Mouse (Mus musculus): ENCODE measurements at regions not wholly inside any gene's neighbourhood (a gene's known extent, or its start where the extent isn't known, plus 50 kb on each side); places are given as distances from the start of the nearest gene placed in this dataset.

DNA sequence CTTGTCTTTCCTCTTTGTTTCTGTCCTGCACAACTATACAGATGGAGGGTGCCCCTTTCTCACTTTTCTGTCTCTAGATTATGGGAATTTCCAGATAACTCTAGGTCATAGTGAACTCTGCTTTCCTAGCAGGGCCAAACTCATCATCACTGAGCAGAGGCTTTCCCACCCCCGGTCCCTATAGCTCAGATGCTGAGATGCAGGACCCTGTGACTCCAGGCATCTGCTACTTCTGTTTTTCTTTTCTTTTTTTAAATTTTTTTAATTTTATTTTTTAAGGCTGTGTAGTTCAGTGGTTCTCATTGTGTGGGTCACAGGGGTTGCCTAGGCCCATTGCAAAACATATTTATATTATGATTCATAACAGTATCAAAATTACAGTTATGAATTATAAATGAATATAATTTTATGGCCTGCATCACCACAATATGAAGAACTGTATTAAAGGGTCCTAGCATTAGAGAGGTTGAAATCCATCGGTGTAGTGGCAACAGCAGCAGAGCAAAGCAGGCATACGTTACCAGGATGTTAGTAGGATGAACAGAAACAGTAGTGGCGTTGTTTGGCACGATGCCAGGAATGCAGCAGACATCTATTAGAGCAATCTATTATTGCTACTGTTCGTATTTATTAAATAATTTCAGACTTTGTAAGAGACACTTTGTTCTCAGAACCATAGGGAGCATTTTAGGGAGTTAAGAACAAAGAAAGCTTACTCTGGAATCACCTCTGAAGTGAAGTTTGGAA is 343.8 kb downstream of the Edem1 start:
- TF ChIP-seq HCFC1 (IDR thresholded peaks at IDR 0.05; ENCODE audit: low read depth, low read length) (no peak), NRF1 (IDR thresholded peaks at IDR 0.05; ENCODE audit: insufficient read depth, low read depth, low read length, poor library complexity, severe bottlenecking) (no peak), USF2 (IDR thresholded peaks at IDR 0.05; ENCODE audit: borderline replicate concordance in 1 of 2, insufficient read depth in 1 of 2, low read depth in 1 of 2, low read length in 2 of 2) (no peak), CHD2 (IDR thresholded peaks at IDR 0.05; ENCODE audit: low read length) (no peak), MAFK (IDR thresholded peaks at IDR 0.05; ENCODE audit: borderline replicate concordance, low read depth, low read length) (no peak), CTCF (IDR thresholded peaks at IDR 0.05 in 2 of 3, conservative IDR thresholded peaks at IDR 0.05 in 1 of 3; ENCODE audit: control insufficient read depth in 1 of 3, insufficient read depth in 1 of 3, low read depth in 2 of 3, low read length in 3 of 3, poor library complexity in 1 of 3, severe bottlenecking in 1 of 3) (no peak), GABPA (IDR thresholded peaks at IDR 0.05; ENCODE audit: low read depth, low read length) (no peak)

Measured in MEL (cell line).